Mouse (Mus musculus) cerebellum, adult 2 months (tissue): Measurements from ENCODE around the gene Nfe2l1. TPM values are rescaled to one million over a fixed set of nuclear protein-coding genes. Genes with fewer than 3 reads are reported as not detected.

Experiments used
- DNase-seq, 2 experiments: peaks; one replicate each; pipeline ENCODE4 v3.0.0; 2021
- H3K27ac ChIP-seq: fragments of 200-500 bp; 2 replicates; pipeline ENCODE4 v1.5.1; 2012; ENCODE audit warnings: low read length, control low read depth, inconsistent platforms; ENCODE audit not compliant: insufficient read depth
- H3K27me3 ChIP-seq: fragments of 200-500 bp; 2 replicates; pipeline ENCODE4 v1.6.1; 2012; ENCODE audit warnings: inconsistent platforms, mild to moderate bottlenecking, low read length, moderate library complexity; ENCODE audit not compliant: control insufficient read depth, insufficient read depth
- H3K4me1 ChIP-seq: fragments of 200-500 bp; 2 replicates; pipeline ENCODE4 v1.6.1; 2011; ENCODE audit warnings: low read length; ENCODE audit not compliant: control insufficient read depth, insufficient read depth
- H3K4me3 ChIP-seq: fragments of 200-500 bp; replicated peaks from 2 replicates; pipeline ENCODE3; 2011; ENCODE audit warnings: mild to moderate bottlenecking, low read depth, low read length, control low read depth; ENCODE audit not compliant: insufficient read depth
- CTCF ChIP-seq: fragments of 200-500 bp; IDR thresholded peaks from 2 replicates; pipeline ENCODE4 v1.5.1; 2011; ENCODE audit warnings: low read depth, mild to moderate bottlenecking, control low read depth, low read length, moderate library complexity, borderline replicate concordance; ENCODE audit not compliant: insufficient read depth
- POLR2A ChIP-seq: fragments of 200-500 bp; IDR thresholded peaks from 2 replicates; pipeline ENCODE4 v1.6.1; 2011; ENCODE audit warnings: low read length, control low read depth, borderline replicate concordance; ENCODE audit not compliant: insufficient read depth
- WGBS: fragments of 180-500 bp; shearing (Covaris S2); methylation state at CpG from one replicate; pipeline ENCODE4 v1.1.7; 2018; 5-methylcytosine and 5-hydroxymethylcytosine counted together
- polyA plus RNA-seq: library from polyadenylated mRNA; depleted of rRNA; stranded (reverse); fragments of >200 nt; gene quantifications from 2 replicates; pipeline ENCODE4 v1.2.3, GENCODE M21; 2012; rRNA removed

Gene Nfe2l1
- polyA plus RNA-seq, 1 experiment = 215 TPM

- WGBS = 53% methylated on average over 9 of the region's 9 CpGs
- H3K4me1 ChIP-seq = peaks cover 1% of the 10 kb centered on the region
- H3K4me3 ChIP-seq = no peak overlapping the region
- TF ChIP-seq CTCF (no peak), POLR2A (no peak)
- no peak overlapping the region for H3K27ac ChIP-seq
- H3K27me3 ChIP-seq = no peaks in the 10 kb centered on the region
- DNase-seq = no peak
Observed at GRCm38 (mm10) chr11:96768240-96768639, 61.5 kb downstream of the Nfe2l1 start.

Other genes with a start within 250 kb of the Nfe2l1 start
- gene Snx11, start 52.4 kb downstream of the Nfe2l1 start, polyA plus RNA-seq = 38.5 and 38.9 TPM in 2 replicates
- gene Cbx1, start 40.8 kb downstream of the Nfe2l1 start, polyA plus RNA-seq = 37.9 and 40.7 TPM in 2 replicates
- gene Copz2, start 19.9 kb upstream of the Nfe2l1 start, polyA plus RNA-seq = 9.5 and 10.9 TPM in 2 replicates
- 40.7 and 41.2 TPM in 2 replicates for gene Cdk5rap3, start 86.5 kb upstream of the Nfe2l1 start, polyA plus RNA-seq
- not detected in 2 replicates for gene Prr15l, start 98.1 kb upstream of the Nfe2l1 start, polyA plus RNA-seq
- 55.4 and 59.5 TPM in 2 replicates for gene Pnpo, start 114.0 kb upstream of the Nfe2l1 start, polyA plus RNA-seq
- gene Sp2, start 153.0 kb upstream of the Nfe2l1 start, polyA plus RNA-seq = 15.4 and 18.4 TPM in 2 replicates
- 1.4 and 2.1 TPM in 2 replicates for gene Sp6, start 183.4 kb upstream of the Nfe2l1 start, polyA plus RNA-seq
- 12.2 and 13.9 TPM in 2 replicates for gene Scrn2, start 200.0 kb upstream of the Nfe2l1 start, polyA plus RNA-seq
- gene Lrrc46, start 211.4 kb upstream of the Nfe2l1 start, polyA plus RNA-seq = 1.2 and 1.4 TPM in 2 replicates
- 83.5 and 88.5 TPM in 2 replicates for gene Mrpl10, start 211.6 kb upstream of the Nfe2l1 start, polyA plus RNA-seq
- gene Osbpl7, start 220.7 kb upstream of the Nfe2l1 start, polyA plus RNA-seq = 25.5 and 26.5 TPM in 2 replicates